Mouse (Mus musculus) CH12.LX (cell line): ENCODE results near the gene Col23a1. TPM values are rescaled to one million over a fixed set of nuclear protein-coding genes. Genes with fewer than 3 reads are reported as not detected.

ENCODE experiments used
- DNase-seq: peaks from one replicate; pipeline ENCODE4 v3.0.0-alpha.2; 2013; ENCODE audit errors: extremely low read depth
- H3K27ac ChIP-seq: 2 replicates; pipeline ENCODE4 v1.5.1; 2012; ENCODE audit warnings: low read depth, mild to moderate bottlenecking, control low read depth, moderate library complexity; ENCODE audit not compliant: insufficient read depth
- H3K27me3 ChIP-seq: replicated peaks from 2 replicates; pipeline ENCODE3; 2012; ENCODE audit warnings: inconsistent platforms
- H3K36me3 ChIP-seq, 2 experiments: replicated peaks in 1 of 2; 2 replicates each; pipeline versions ENCODE3 to v1.6.1; 2012; ENCODE audit warnings: inconsistent platforms in 1 of 2, low read length in 1 of 2, mild to moderate bottlenecking in 1 of 2, mixed read lengths in 1 of 2, moderate library complexity in 1 of 2; ENCODE audit not compliant: control insufficient read depth in 1 of 2, insufficient read depth in 1 of 2
- H3K4me1 ChIP-seq, 2 experiments: 2 replicates each; pipeline ENCODE4 v1.6.1; 2012; ENCODE audit warnings: inconsistent platforms in 1 of 2, moderate library complexity in 1 of 2; ENCODE audit not compliant: insufficient read depth in 2 of 2, control insufficient read depth in 1 of 2
- H3K4me2 ChIP-seq: 2 replicates; pipeline ENCODE4 v1.6.1; 2012; ENCODE audit warnings: low read depth, mild to moderate bottlenecking, control low read depth; ENCODE audit not compliant: poor library complexity, insufficient read depth, severe bottlenecking
- H3K4me3 ChIP-seq, 3 experiments: fragments of 150-350 bp in 1 of 3; sonication (generic) in 1 of 3; replicated peaks in 1 of 3; 2 replicates each; pipeline versions ENCODE3 to v1.5.1; 2011 to 2012; ENCODE audit warnings: low read depth in 2 of 3, low read length in 2 of 3, mild to moderate bottlenecking in 2 of 3, moderate library complexity in 2 of 3, control low read depth in 1 of 3, improper control_type of control experiment in 1 of 3, inconsistent platforms in 1 of 3, mixed read lengths in 1 of 3; ENCODE audit not compliant: poor library complexity in 1 of 3
- H3K79me2 ChIP-seq: replicated peaks from 2 replicates; pipeline ENCODE4 v1.6.1; 2012; ENCODE audit warnings: mild to moderate bottlenecking, moderate library complexity; ENCODE audit not compliant: control insufficient read depth, poor library complexity, insufficient read depth, severe bottlenecking; ENCODE audit errors: extremely low read depth
- H3K9ac ChIP-seq: 2 replicates; pipeline ENCODE4 v1.6.1; 2012; ENCODE audit warnings: low read depth, mild to moderate bottlenecking, control low read depth, moderate library complexity; ENCODE audit not compliant: insufficient read depth
- H3K9me3 ChIP-seq: replicated peaks from 2 replicates; pipeline ENCODE3; 2012; ENCODE audit warnings: low read length, inconsistent platforms, mixed read lengths
- CHD1 ChIP-seq: IDR thresholded peaks from 2 replicates; pipeline ENCODE4 v1.6.1; 2012; ENCODE audit warnings: low read depth, low read length, improper control_type of control experiment, inconsistent platforms
- CTCF ChIP-seq, 2 experiments: IDR thresholded peaks in 1 of 2; conservative IDR thresholded peaks in 1 of 2; 2 replicates each; pipeline ENCODE4 v1.5.1; 2011 to 2012; ENCODE audit warnings: low read depth in 2 of 2, low read length in 2 of 2, improper control_type of control experiment in 1 of 2, inconsistent platforms in 1 of 2, mild to moderate bottlenecking in 1 of 2, moderate library complexity in 1 of 2
- EP300 ChIP-seq: IDR thresholded peaks from 2 replicates; pipeline ENCODE4 v1.6.1; 2011; ENCODE audit warnings: low read length, improper control_type of control experiment
- GABPA ChIP-seq: IDR thresholded peaks from 2 replicates; pipeline ENCODE4 v1.6.1; 2012; ENCODE audit warnings: low read depth, low read length, improper control_type of control experiment, inconsistent platforms; ENCODE audit not compliant: insufficient replicate concordance
- IRF4 ChIP-seq: IDR thresholded peaks from 2 replicates; pipeline ENCODE4 v1.6.1; 2014; ENCODE audit warnings: low read depth, mild to moderate bottlenecking, inconsistent platforms, low read length, improper control_type of control experiment
- JUN ChIP-seq: IDR thresholded peaks from 2 replicates; pipeline ENCODE4 v1.6.1; 2011; ENCODE audit warnings: low read depth, mild to moderate bottlenecking, low read length, improper control_type of control experiment, moderate library complexity; ENCODE audit not compliant: insufficient read depth
- MAX ChIP-seq: IDR thresholded peaks from 2 replicates; pipeline ENCODE4 v1.6.1; 2011; ENCODE audit warnings: low read length, improper control_type of control experiment
- NELFE ChIP-seq: IDR thresholded peaks from 2 replicates; pipeline ENCODE4 v1.6.1; 2011; ENCODE audit warnings: low read depth, low read length, improper control_type of control experiment
- PAX5 ChIP-seq: IDR thresholded peaks from 2 replicates; pipeline ENCODE4 v1.6.1; 2012; ENCODE audit warnings: low read length, inconsistent platforms, mixed read lengths
- POLR2AphosphoS2 ChIP-seq: IDR thresholded peaks from 2 replicates; pipeline ENCODE4 v1.6.1; 2011; ENCODE audit warnings: low read depth, low read length, improper control_type of control experiment
- RAD21 ChIP-seq: IDR thresholded peaks from 2 replicates; pipeline ENCODE4 v1.6.1; 2011; ENCODE audit warnings: low read depth, mild to moderate bottlenecking, low read length, improper control_type of control experiment, moderate library complexity
- RCOR1 ChIP-seq: conservative IDR thresholded peaks from 2 replicates; pipeline ENCODE4 v1.6.1; 2012; ENCODE audit warnings: low read depth, mild to moderate bottlenecking, inconsistent platforms, low read length, improper control_type of control experiment
- SMC3 ChIP-seq: IDR thresholded peaks from 2 replicates; pipeline ENCODE4 v1.6.1; 2011; ENCODE audit warnings: low read depth, low read length, improper control_type of control experiment
- TBP ChIP-seq: conservative IDR thresholded peaks from 2 replicates; pipeline ENCODE4 v1.6.1; 2011; ENCODE audit warnings: low read depth, low read length, improper control_type of control experiment
- TCF12 ChIP-seq: IDR thresholded peaks from 2 replicates; pipeline ENCODE4 v1.6.1; 2014; ENCODE audit warnings: low read depth, mild to moderate bottlenecking, inconsistent platforms, low read length, improper control_type of control experiment
- ZC3H11A ChIP-seq: IDR thresholded peaks from 2 replicates; pipeline ENCODE4 v1.6.1; 2012; ENCODE audit warnings: low read depth, mild to moderate bottlenecking, inconsistent platforms, low read length, improper control_type of control experiment
- dilution Hi-C: fragments of 300-500 bp; cut with MboI; formaldehyde crosslinking; loops from 2 replicates; pipeline ENCODE4 v1.14.3; 2020; ENCODE audit warnings: low sequenced_read_pairs; ENCODE audit not compliant: extremely low pct_unique_long_range_greater_than_20kb, extremely low pct_ligation_motif_present
- in situ Hi-C: fragments of 300-500 bp; cut with MboI; formaldehyde crosslinking; loops from 3 replicates; pipeline ENCODE4 v1.14.3; 2019; ENCODE audit warnings: low sequenced_read_pairs, low pct_ligation_motif_present, low pct_unique_long_range_greater_than_20kb, mixed read lengths
- polyA plus RNA-seq: library from polyadenylated mRNA; unstranded; fragments of >175 nt; gene quantifications from 2 replicates; pipeline ENCODE4 v1.2.1, GENCODE M21; 2012; ENCODE audit warnings: low read depth; ENCODE audit not compliant: insufficient read length
- total RNA-seq, 2 experiments: library from RNA; depleted of rRNA; stranded (reverse); fragments of 300-350 nt in 1 of 2; fragments of >200 nt in 1 of 2; gene quantifications; 2 replicates each; pipeline ENCODE4 v1.2.3; 2012 to 2014

The Col23a1 gene
- total and polyA plus RNA-seq, 3 experiments: 0.04 to 0.20 (median 0.08) TPM

DNA sequence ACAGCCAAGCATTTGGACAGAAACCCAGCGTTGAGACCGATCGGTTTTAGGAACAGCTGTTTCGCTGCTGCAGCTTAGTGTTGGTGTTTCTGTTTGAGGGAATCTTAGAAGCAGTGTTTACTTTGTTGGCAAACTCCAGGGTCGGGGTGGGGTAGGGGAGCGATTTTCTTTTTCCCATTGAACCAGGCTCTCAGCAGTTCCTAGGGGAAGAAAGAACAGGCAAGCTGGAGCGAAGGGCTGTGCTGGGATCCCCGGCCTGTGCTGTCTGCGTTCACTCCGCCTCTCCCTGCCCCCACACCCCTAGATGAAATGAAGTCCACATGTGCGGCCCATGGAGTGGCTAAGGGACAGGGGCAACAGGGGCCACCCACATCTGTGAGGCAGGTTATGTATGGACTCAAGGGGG lies 243.4 kb downstream of the Col23a1 start:
- Histone ChIP-seq H3K79me2 (no peaks in the 10 kb centered on the region), H3K9ac (no peak overlapping the region), H3K4me1 (no peaks in the 10 kb centered on the region)
- dilution Hi-C loops (no loop called here), in situ Hi-C loops (loop anchor here (25.0 kb wide), 1 partner anchor 596 kb away; the partner anchor contains the start of genes 4933414I15Rik and Zfp354b)
- DNase-seq: no peak
- TF ChIP-seq MAX (no peak), EP300 (no peak), IRF4 (no peak)
- TF ChIP-seq, all 38 proteins: peak for 0
- Histone ChIP-seq H3K27ac (no peak overlapping the region), H3K27me3 (peaks cover 46% of the 10 kb centered on the region), H3K4me2 (no peak overlapping the region), H3K9me3 (no peaks in the 10 kb centered on the region), H3K4me3 (no peak overlapping the region), H3K36me3 (no peaks in the 10 kb centered on the region)

DNA sequence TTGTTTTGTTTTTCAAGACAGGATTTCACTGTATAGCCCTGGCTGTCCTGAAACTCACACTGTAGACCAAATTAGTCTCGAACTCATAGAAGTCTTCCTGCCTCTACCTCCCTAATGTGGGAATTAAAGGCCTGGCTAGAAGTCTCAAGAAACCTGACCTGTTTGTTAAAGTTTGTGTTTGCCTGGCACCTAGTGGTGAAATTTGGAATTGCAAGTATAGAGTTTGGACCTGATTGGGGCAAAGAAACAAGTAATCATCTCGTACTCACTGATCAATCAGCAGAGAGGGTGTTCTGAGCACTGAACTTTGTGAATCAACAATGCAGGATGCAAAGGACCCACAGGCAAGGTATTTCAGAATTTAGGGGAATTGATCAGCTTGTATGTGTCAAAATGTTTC lies 244.6 kb downstream of the Col23a1 start:
- peak; percentile 68 for DNase-seq
- dilution Hi-C loops: no loop called here
- TF ChIP-seq GABPA: no peak
- no peak for TF ChIP-seq RCOR1
- no peak for TF ChIP-seq PAX5
- peak; percentile 99 for TF ChIP-seq RAD21
- TF ChIP-seq CHD1: no peak
- TF ChIP-seq CTCF (conservative IDR thresholded peaks at IDR 0.05 in 1 of 2, IDR thresholded peaks at IDR 0.05 in 1 of 2; ENCODE audit: low read depth in 2 of 2, low read length in 2 of 2): peak; percentile 96 to 97
- no peak for TF ChIP-seq JUN
- no peak for TF ChIP-seq TBP
- no peak for TF ChIP-seq POLR2AphosphoS2
- TF ChIP-seq ZC3H11A: peak; percentile 42; the same call in 1 of the 2 replicates
- TF ChIP-seq TCF12: 0 out of 2 replicates have a peak, but pooled peaks have one; percentile 7
- 0 out of 2 replicates have a peak, but pooled peaks have one; percentile 10 for TF ChIP-seq NELFE
- peak; percentile 90 for TF ChIP-seq SMC3

More for the DNA sequence above, 244.6 kb downstream of the Col23a1 start:
- peaks cover 4% of the 10 kb centered on the region in 2 experiments; a peak in 2 of 4 replicates for H3K4me1 ChIP-seq
- H3K27me3 ChIP-seq: peaks cover 51% of the 10 kb centered on the region
- no peak overlapping the region for H3K27ac ChIP-seq
- no peak overlapping the region for H3K9ac ChIP-seq
- no peaks in the 10 kb centered on the region for H3K79me2 ChIP-seq
- H3K4me2 ChIP-seq: no peak overlapping the region
- no peak overlapping the region for H3K4me3 ChIP-seq
- no peaks in the 10 kb centered on the region for H3K36me3 ChIP-seq
- in situ Hi-C loops: loop anchor here (25.0 kb wide), 1 partner anchor 597 kb away; the partner anchor contains the start of genes 4933414I15Rik and Zfp354b
- no peaks in the 10 kb centered on the region for H3K9me3 ChIP-seq
